Mouse (Mus musculus) limb, embryonic 11.5 days (tissue): Measurements from ENCODE around the gene Ttc21a. TPM values are rescaled to one million over a fixed set of nuclear protein-coding genes. Genes with fewer than 3 reads are reported as not detected.

Source experiments
- ATAC-seq: fragments of 200-750 bp; cut with Nextera tagmentation; 2 replicates; pipeline ENCODE4 v1.8.0; 2017; ENCODE audit warnings: low read depth; ENCODE audit not compliant: insufficient number of reproducible peaks, low FRiP score, low TSS enrichment
- DNase-seq: peaks from one replicate; pipeline ENCODE4 v3.0.0-alpha.2; 2015; ENCODE audit warnings: low spot score
- H3K27ac ChIP-seq: fragments of 300-500 bp; sonication (generic); replicated peaks from 2 replicates; pipeline ENCODE4 v1.5.1; 2014; ENCODE audit warnings: low read depth, mild to moderate bottlenecking, low read length
- H3K27me3 ChIP-seq: fragments of 300-500 bp; sonication (generic); 2 replicates; pipeline ENCODE4 v1.6.1; 2014; ENCODE audit warnings: mild to moderate bottlenecking, low read length, mixed read lengths; ENCODE audit not compliant: control insufficient read depth, insufficient read depth
- H3K36me3 ChIP-seq: fragments of 300-500 bp; sonication (generic); 2 replicates; pipeline ENCODE4 v1.6.1; 2014; ENCODE audit warnings: mild to moderate bottlenecking, low read length, moderate library complexity, mixed read lengths; ENCODE audit not compliant: control insufficient read depth, insufficient read depth
- H3K4me1 ChIP-seq: fragments of 300-500 bp; sonication (generic); 2 replicates; pipeline ENCODE4 v1.6.1; 2014; ENCODE audit warnings: low read length, mixed read lengths; ENCODE audit not compliant: control insufficient read depth, insufficient read depth
- H3K4me2 ChIP-seq: fragments of 300-500 bp; sonication (generic); 2 replicates; pipeline ENCODE4 v1.6.1; 2014; ENCODE audit warnings: low read depth, mild to moderate bottlenecking, moderate library complexity; ENCODE audit not compliant: severe bottlenecking
- H3K4me3 ChIP-seq: fragments of 300-500 bp; sonication (generic); 2 replicates; pipeline ENCODE4 v1.5.1; 2014; ENCODE audit warnings: low read depth, low read length
- H3K9ac ChIP-seq: fragments of 300-500 bp; sonication (generic); 2 replicates; pipeline ENCODE4 v1.6.1; 2014; ENCODE audit warnings: mild to moderate bottlenecking, low read length
- H3K9me3 ChIP-seq: fragments of 300-500 bp; sonication (generic); 2 replicates; pipeline ENCODE4 v1.6.1; 2016; ENCODE audit warnings: low read length; ENCODE audit not compliant: control insufficient read depth
- WGBS: fragments of 180-500 bp; shearing (Covaris S2); extraction: QIAGEN DNeasy Blood & Tissue Kit; methylation state at CpG from one replicate; pipeline ENCODE4 v1.1.7; 2014; 5-methylcytosine and 5-hydroxymethylcytosine counted together
- polyA plus RNA-seq: library from polyadenylated mRNA; unstranded; fragments of >200 nt; fragmentation: Nextera tagmentation; extraction: Ambion mirVana; gene quantifications from 2 replicates; pipeline ENCODE4 v1.2.1, GENCODE M21; 2014

The Ttc21a gene
- polyA plus RNA-seq, 1 experiment from 2014 or later, result 0.35 TPM

DNA sequence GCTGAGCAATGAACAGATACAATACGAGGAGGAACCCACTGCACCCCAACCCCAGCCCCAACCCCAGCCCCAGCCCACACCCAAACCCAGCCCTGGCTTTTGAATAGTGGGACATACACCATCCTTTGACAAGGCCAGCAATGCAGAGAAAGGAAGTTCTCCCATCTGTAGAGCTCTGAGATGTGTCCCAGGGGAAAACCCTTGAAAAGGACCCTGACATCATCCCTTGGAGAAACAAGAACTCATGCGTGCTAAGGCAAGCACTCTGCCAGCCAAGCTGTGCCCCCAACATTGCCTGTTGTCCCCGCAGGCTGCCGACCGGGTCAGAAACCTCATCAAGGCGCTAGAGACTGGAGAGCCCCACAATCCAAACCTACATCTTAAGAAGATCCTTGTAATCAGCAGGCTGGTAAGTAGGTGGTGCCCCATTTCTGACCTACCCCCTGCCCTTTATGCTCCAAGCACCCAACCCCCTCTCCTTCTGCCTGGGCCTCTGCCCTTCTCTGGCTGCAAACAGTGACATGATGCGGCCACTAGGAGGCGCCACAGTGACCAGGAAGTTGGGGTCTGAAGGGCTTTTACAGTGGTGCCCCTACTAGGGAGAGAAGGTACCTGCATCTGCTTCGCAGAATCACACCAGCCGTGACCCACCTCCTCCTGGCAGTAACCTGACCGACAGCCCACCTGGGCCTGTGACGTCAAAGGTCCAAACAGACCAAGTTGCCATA lies 7.9 kb downstream of the Ttc21a start:
- Histone ChIP-seq H3K4me1 (no peaks in the 10 kb centered on the region; the same call in 1 of the 2 replicates), H3K9me3 (no peaks in the 10 kb centered on the region), H3K27me3 (no peaks in the 10 kb centered on the region), H3K27ac (no peak overlapping the region), H3K4me3 (no peak overlapping the region), H3K36me3 (no peaks in the 10 kb centered on the region), H3K4me2 (no peak overlapping the region), H3K9ac (no peak overlapping the region)
- DNase-seq (no peak), ATAC-seq (no peak)
- 67% methylated on average over 12 of the region's 12 CpGs for WGBS

DNA sequence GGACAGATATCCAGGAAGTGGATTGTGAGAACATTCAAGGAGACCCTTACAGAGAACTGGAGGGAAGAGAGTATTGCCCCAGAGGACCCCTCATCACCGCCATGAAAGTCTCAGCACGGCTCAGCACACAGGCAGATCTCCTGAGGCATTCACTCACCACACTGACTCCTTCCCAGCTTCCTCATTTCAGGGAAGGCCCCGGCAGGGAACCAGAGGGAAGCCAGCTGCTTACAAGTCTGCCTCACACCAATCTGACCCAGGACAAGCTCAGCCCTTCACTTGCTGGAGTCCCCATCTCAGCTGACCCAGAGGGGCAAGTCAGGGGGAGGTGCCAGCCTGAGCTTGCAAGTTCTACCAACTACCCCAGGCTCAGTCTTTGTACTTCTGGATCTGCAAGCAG lies 11.4 kb downstream of the Ttc21a start:
- ATAC-seq (no peak), DNase-seq (no peak)
- Histone ChIP-seq H3K4me1 (no peaks in the 10 kb centered on the region), H3K27me3 (no peaks in the 10 kb centered on the region), H3K36me3 (no peaks in the 10 kb centered on the region), H3K9me3 (no peaks in the 10 kb centered on the region), H3K4me2 (no peak overlapping the region), H3K27ac (no peak overlapping the region), H3K9ac (no peak overlapping the region), H3K4me3 (no peak overlapping the region)
- WGBS, result 51% methylated on average over 3 of the region's 3 CpGs

DNA sequence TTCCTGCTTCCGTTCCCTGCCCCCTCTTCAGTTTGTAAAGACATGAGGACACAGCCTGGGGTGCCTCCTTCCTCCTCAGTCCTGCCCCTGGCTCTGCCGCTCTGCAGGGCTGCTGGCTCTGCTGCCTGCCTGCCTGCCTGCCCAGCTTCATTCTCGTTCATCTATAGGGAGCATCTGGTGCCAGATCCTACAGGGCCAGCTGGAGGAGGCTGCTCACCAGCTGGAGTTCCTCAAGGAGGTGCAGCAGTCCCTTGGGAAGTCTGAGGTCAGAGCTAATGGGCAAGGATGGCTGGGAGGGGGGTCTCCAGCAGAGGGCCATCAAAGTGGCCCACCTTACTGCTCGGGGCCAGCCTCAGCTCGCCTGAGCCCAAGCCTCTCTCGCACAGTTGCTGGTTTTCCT lies 13.0 kb downstream of the Ttc21a start:
- Histone ChIP-seq H3K4me3 (no peak overlapping the region), H3K4me1 (no peaks in the 10 kb centered on the region), H3K9ac (no peak overlapping the region), H3K27me3 (no peaks in the 10 kb centered on the region), H3K4me2 (no peak overlapping the region), H3K36me3 (no peaks in the 10 kb centered on the region), H3K27ac (no peak overlapping the region), H3K9me3 (no peaks in the 10 kb centered on the region)
- 53% methylated on average over 6 of the region's 6 CpGs for WGBS
- ATAC-seq, result no peak
- DNase-seq, result no peak

DNA sequence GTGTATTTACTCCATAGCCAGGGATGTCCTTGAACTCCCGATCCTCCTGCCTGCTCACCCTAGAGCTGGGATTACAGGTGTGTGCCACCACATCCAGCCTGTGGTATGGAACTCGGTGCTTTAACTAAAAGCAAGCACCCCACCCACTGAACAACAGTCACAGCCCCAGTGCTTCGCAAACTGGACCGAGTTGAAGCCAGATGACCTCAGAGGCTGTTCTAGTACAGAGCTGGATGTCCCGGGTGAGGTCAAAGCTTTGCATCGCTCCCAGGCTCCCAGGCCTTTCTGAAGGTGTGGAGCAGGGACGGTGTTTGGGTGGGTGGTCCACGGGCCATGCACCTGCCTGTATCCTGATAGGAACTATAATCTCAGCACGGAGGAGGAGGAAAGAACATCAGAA lies 14.0 kb downstream of the Ttc21a start:
- Histone ChIP-seq H3K27me3 (no peaks in the 10 kb centered on the region), H3K4me3 (no peak overlapping the region), H3K36me3 (no peaks in the 10 kb centered on the region), H3K9me3 (no peaks in the 10 kb centered on the region), H3K4me2 (no peak overlapping the region), H3K9ac (no peak overlapping the region), H3K27ac (no peak overlapping the region), H3K4me1 (no peaks in the 10 kb centered on the region)
- no peak for DNase-seq
- no peak for ATAC-seq
- 85% methylated on average over 9 of the region's 9 CpGs for WGBS

GRCm38 (mm10) chr9:119958835-119959234 lies 21.4 kb downstream of the Ttc21a start:
- H3K4me1 ChIP-seq, result peaks cover 5% of the 10 kb centered on the region; the same call in 1 of the 2 replicates

GRCm38 (mm10) chr9:119962216-119962615 lies 24.8 kb downstream of the Ttc21a start:
- no peaks in the 10 kb centered on the region for H3K9me3 ChIP-seq
- no peak overlapping the region for H3K9ac ChIP-seq
- no peaks in the 10 kb centered on the region for H3K36me3 ChIP-seq
- H3K4me3 ChIP-seq, result no peak overlapping the region
- ATAC-seq (no peak), DNase-seq (no peak)
- H3K4me2 ChIP-seq, result no peak overlapping the region
- H3K27ac ChIP-seq, result no peak overlapping the region
- 80% methylated on average over 4 of the region's 4 CpGs for WGBS
- H3K4me1 ChIP-seq, result peaks cover 5% of the 10 kb centered on the region; the same call in 1 of the 2 replicates
- H3K27me3 ChIP-seq, result no peaks in the 10 kb centered on the region

More at GRCm38 (mm10) chr9:119958835-119959234, 21.4 kb downstream of the Ttc21a start:
- DNase-seq (no peak), ATAC-seq (no peak)
- Histone ChIP-seq H3K36me3 (no peaks in the 10 kb centered on the region), H3K4me2 (no peak overlapping the region), H3K9me3 (no peaks in the 10 kb centered on the region), H3K27me3 (no peaks in the 10 kb centered on the region), H3K27ac (no peak overlapping the region), H3K4me3 (no peak overlapping the region), H3K9ac (no peak overlapping the region)
- 84% methylated on average over 9 of the region's 9 CpGs for WGBS

DNA sequence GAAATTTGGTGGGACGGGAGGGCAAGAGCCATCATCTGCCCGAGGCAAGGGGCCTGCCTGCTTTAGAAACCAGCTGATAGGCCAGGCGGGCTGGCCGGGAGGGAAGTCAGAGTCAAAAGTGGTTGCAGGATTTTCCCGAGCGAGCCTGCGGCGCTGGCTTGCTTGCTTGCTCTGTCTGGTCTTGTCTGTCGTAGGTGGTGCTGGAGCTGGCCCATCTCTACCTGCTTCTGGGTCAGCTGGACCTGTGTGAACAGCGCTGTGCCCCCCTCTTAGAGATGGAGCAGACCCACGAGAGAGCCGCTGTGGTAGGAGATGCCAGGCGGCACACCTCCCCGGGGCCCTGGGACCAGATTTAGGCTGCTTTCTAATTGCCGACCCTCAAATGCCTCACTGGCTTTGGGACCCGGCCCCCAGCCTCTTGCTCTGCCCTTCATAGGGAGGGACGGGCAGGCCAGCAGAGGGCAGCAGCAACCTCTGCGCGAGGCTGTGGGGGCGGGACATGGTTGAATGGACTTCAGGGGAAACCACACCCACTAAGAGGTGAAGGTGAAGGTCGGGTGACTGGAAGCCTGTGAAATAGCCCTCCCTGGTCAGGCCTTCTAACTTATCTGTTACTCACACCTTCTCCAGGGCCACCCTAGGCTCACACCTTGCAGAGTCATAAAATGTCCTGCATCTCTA lies 25.7 kb downstream of the Ttc21a start:
- Histone ChIP-seq H3K9me3 (no peaks in the 10 kb centered on the region), H3K4me1 (peaks cover 5% of the 10 kb centered on the region; the same call in 1 of the 2 replicates), H3K27ac (no peak overlapping the region), H3K4me2 (peak overlapping the region; percentile 26), H3K27me3 (no peaks in the 10 kb centered on the region), H3K4me3 (no peak overlapping the region), H3K36me3 (no peaks in the 10 kb centered on the region), H3K9ac (peak overlapping the region; percentile 27; the same call in 1 of the 2 replicates)
- DNase-seq (peak; percentile 90), ATAC-seq (peak; percentile 79; the same call in 1 of the 2 replicates)
- WGBS, result 10% methylated on average over 21 of the region's 21 CpGs

GRCm38 (mm10) chr9:119964206-119964605 lies 26.8 kb downstream of the Ttc21a start:
- H3K9ac ChIP-seq, result no peak overlapping the region
- peaks cover 5% of the 10 kb centered on the region; the same call in 1 of the 2 replicates for H3K4me1 ChIP-seq
- no peak for DNase-seq
- 67% methylated on average over 3 of the region's 3 CpGs for WGBS
- no peaks in the 10 kb centered on the region for H3K27me3 ChIP-seq
- H3K36me3 ChIP-seq, result no peaks in the 10 kb centered on the region
- ATAC-seq, result no peak
- no peaks in the 10 kb centered on the region for H3K9me3 ChIP-seq
- no peak overlapping the region for H3K4me2 ChIP-seq
- no peak overlapping the region for H3K27ac ChIP-seq
- H3K4me3 ChIP-seq, result no peak overlapping the region
